Mouse (Mus musculus): ENCODE measurements at regions not wholly inside any gene's neighbourhood (a gene's known extent, or its start where the extent isn't known, plus 50 kb on each side); places are given as distances from the start of the nearest gene placed in this dataset.

GRCm38 (mm10) chr8:28117997-28118778 is 670.7 kb downstream of the Poteg start:
- DNase-seq (ENCODE audit: extremely low read depth, insufficient read length, low spot score), result no peak

- DNase-seq (ENCODE audit: extremely low read depth, insufficient read length, low spot score), result no peak
Observed at GRCm38 (mm10) chr8:28125021-28125420, 677.6 kb downstream of the Poteg start.

GRCm38 (mm10) chr8:28141916-28142315 is 694.4 kb downstream of the Poteg start:
- no peak for DNase-seq (ENCODE audit: extremely low read depth, insufficient read length, low spot score)

- peak; percentile 63 for DNase-seq (ENCODE audit: extremely low read depth, insufficient read length, low spot score)
Observed at GRCm38 (mm10) chr8:28148599-28149452, 701.4 kb downstream of the Poteg start.

GRCm38 (mm10) chr8:28149453-28149767 is 701.9 kb downstream of the Poteg start:
- DNase-seq (ENCODE audit: extremely low read depth, insufficient read length, low spot score), result no peak

GRCm38 (mm10) chr8:28160651-28161050 is 713.2 kb downstream of the Poteg start:
- no peak for DNase-seq (ENCODE audit: extremely low read depth, insufficient read length, low spot score)

- DNase-seq (ENCODE audit: extremely low read depth, insufficient read length, low spot score), result no peak
Observed at GRCm38 (mm10) chr8:28168036-28168435, 720.6 kb downstream of the Poteg start.

GRCm38 (mm10) chr8:28171456-28171855 is 724.0 kb downstream of the Poteg start:
- DNase-seq (ENCODE audit: extremely low read depth, insufficient read length, low spot score), result no peak

- no peak for DNase-seq (ENCODE audit: extremely low read depth, insufficient read length, low spot score)
Observed at GRCm38 (mm10) chr8:28195943-28196342, 748.5 kb downstream of the Poteg start.

GRCm38 (mm10) chr8:28235562-28235961 is 788.1 kb downstream of the Poteg start:
- no peak for DNase-seq (ENCODE audit: extremely low read depth, insufficient read length, low spot score)

GRCm38 (mm10) chr8:28239411-28239810 is 791.9 kb downstream of the Poteg start:
- no peak for DNase-seq (ENCODE audit: extremely low read depth, insufficient read length, low spot score)

- no peak for DNase-seq (ENCODE audit: extremely low read depth, insufficient read length, low spot score)
Observed at GRCm38 (mm10) chr8:28252399-28253240, 805.1 kb downstream of the Poteg start.

GRCm38 (mm10) chr8:28267277-28267676 is 819.8 kb downstream of the Poteg start:
- no peak for DNase-seq (ENCODE audit: extremely low read depth, insufficient read length, low spot score)

- no peak for DNase-seq (ENCODE audit: extremely low read depth, insufficient read length, low spot score)
Observed at GRCm38 (mm10) chr8:28284257-28284656, 836.8 kb downstream of the Poteg start.

- DNase-seq (ENCODE audit: extremely low read depth, insufficient read length, low spot score), result peak; percentile 14
Observed at GRCm38 (mm10) chr8:28298896-28299793, 851.7 kb downstream of the Poteg start.

- DNase-seq (ENCODE audit: extremely low read depth, insufficient read length, low spot score), result peak; percentile 37
Observed at GRCm38 (mm10) chr8:28317081-28317480, 869.6 kb downstream of the Poteg start.

GRCm38 (mm10) chr8:28333388-28333787 is 885.9 kb downstream of the Poteg start:
- no peak for DNase-seq (ENCODE audit: extremely low read depth, insufficient read length, low spot score)

GRCm38 (mm10) chr8:28337484-28337883 is 890.0 kb downstream of the Poteg start:
- no peak for DNase-seq (ENCODE audit: extremely low read depth, insufficient read length, low spot score)

GRCm38 (mm10) chr8:28341236-28341635 is 893.8 kb downstream of the Poteg start:
- DNase-seq (ENCODE audit: extremely low read depth, insufficient read length, low spot score), result no peak

GRCm38 (mm10) chr8:28366470-28366869 is 919.0 kb downstream of the Poteg start:
- DNase-seq (ENCODE audit: extremely low read depth, insufficient read length, low spot score), result no peak
